Mouse (Mus musculus): ENCODE data around the gene Pemt.
"Not testable (repeated sequence)": the region's sequence is repeated elsewhere in the genome, so short reads cannot be mapped to it uniquely, and the experiment has no call there.

Gene Pemt

DNA sequence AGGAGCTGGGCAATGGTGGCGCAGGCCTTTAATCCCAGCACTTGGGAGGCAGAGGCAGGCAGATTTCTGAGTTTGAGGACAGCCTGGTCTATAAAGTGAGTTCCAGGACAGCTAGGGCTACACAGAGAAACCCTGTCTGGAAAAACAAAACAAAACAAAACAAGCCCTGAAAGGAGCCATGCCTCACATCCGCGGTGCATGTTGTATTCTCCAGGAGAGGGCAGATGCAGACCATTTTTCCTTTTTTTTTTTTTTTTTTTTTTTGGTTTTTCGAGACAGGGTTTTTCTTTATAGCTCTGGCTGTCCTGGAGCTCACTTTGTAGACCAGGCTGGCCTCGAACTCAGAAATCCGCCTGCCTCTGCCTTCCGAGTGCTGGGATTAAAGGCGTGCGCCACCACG lies 101.4 kb downstream of the Pemt start:
- not testable (repeated sequence) for DNase-seq

DNA sequence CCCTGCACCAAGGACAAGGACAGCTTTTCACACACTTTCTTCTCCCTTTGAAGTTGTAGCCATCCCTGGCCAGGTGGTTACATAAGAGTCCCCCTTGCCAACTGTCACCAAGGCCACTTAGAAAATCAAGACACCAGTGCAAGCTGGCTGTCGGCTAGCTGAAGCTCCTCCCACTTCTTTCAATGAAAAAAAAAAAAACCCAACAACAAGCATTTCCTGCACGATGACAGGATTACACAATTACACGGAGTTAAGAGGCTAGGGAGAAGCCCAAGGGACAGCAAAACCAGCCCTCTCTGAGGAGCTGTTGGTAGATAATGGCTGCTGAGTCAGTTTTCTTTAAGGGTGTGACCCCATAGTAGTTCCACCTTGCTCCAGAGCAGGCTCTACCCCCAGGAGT lies 104.9 kb downstream of the Pemt start:
- peak in 1 of 2 experiments; percentile 36 for DNase-seq

DNA sequence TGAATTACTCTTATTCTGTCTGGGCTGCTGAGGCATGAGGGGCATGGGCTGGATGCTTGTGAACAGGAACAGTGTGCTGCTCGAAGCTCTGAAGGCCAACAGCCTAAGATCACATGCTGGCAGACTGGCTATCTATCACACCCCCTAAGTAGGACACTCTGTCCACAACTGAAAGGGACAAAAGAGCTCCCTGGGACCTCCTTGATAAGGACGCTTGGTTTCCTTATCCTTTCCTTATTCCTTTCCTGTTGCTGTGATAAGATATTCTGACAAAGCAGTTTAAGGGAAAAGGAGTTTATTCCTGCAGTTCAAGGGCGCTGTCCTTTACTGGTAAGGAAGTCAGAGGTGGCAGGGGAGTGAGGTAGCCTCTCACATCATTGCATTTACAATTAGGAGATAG lies 105.6 kb downstream of the Pemt start:
- no peak for DNase-seq

DNA sequence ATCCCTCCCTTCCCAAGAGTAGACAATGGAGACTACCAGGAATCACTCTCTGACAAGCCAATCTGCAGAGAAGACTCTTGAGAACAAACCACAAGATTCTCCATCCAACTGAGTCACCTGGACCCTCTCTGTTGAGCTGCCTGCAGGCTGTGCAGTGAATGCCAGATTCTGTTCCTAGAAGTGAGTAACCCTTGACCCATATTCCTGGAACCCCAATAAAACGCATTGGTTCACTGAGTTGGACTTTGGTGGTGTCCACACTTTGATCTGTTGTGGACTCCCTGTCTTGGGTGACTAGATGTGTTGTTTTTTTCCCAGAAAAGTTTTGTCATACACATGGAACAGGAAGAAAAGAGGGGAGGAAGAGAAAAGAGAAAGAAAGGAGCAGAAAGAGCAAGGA lies 106.5 kb downstream of the Pemt start:
- DNase-seq, result no peak

DNA sequence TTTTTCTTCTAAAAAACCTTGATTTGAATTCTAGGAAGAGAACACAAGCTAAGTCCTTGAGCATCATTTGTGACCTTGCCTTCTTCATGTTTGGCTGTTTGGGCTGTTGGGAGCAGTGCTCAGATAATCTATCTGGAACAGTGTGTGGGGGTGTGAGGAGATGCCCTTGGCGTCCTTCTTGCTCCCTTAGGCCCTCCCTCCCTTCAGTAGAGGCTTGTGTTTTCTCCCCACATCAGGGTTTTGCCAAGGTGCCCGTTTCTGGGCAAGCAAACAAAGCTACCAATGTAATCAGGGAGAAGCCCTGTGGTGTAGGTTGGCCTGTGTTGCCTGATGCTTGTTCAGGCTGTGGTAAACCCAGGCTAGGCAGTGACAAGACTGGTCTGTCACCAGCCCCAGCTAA lies 108.7 kb downstream of the Pemt start:
- no peak for DNase-seq

DNA sequence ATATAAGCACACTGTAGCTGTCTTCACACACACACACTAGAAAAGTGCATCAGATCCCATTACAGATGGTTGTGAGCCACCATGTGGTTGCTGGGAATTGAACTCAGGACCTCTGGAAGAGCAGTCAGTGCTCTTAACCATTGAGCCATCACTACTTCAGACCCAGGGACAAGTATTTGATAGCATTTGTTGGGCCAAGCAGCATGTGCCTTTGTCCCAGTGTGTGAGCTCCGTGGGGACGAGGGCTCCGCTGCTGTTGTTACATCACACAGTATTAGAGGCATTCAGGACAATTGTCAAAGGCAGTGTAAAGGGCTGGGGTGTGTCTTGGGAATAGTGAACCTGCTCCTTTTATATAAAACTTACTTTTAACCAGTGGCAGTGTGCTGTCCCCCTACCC lies 109.3 kb downstream of the Pemt start:
- DNase-seq, result no peak

DNA sequence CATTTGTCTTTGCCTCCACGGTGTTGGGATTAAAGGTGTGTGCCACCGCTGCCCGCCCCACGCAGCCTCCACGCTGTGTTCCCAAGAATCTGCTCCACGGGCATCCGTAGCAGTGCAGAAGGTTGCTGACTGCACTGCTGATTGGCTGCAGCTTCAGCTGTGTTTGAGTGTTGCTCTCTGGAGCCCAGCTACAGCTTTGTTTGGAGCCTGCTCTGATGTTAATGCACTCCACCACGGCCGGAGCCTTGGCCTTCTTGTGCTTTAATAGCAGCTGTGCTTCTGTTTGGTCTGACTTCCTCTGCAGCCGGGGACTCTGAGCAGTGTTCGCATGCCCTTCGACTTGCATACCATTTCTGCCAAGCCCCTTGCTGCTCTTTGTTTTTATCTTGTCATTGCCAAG lies 112.3 kb downstream of the Pemt start:
- no peak for DNase-seq

DNA sequence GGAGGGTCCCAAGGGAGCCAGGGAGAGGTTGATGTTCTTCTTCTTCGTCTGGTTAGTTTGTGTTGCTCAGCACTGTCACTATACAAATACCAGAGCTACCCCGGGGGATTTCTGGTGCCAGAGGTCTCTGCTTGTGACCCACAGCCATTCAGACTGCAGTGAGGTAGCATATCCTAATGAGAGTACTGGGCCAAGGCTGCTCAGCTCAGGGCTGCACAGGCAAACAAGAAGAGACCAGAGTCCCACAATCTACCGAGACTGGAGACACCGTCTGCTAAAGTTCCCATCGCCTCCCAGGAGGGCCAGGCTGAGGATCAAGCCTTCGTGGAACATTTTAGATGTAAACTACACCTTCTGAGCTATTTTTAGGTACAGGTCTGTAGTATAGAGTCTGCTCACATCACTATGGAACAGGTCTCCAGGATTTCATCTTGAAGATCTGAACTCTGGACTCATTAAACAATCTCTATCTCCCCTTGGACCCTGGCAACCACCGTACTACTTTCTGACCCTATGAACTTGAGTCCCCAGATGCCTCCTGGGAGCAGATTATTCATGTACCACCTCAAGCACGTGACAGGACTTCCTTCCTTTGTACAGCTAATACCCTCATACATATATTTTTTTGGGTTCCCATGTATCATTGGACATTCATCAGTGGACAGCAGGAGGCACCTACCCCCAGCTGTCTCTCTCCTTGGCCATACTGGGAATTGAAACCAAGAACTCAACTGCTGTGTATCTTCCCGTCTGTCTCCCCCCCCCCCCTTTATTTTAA lies 113.5 kb downstream of the Pemt start:
- no peak for DNase-seq

DNA sequence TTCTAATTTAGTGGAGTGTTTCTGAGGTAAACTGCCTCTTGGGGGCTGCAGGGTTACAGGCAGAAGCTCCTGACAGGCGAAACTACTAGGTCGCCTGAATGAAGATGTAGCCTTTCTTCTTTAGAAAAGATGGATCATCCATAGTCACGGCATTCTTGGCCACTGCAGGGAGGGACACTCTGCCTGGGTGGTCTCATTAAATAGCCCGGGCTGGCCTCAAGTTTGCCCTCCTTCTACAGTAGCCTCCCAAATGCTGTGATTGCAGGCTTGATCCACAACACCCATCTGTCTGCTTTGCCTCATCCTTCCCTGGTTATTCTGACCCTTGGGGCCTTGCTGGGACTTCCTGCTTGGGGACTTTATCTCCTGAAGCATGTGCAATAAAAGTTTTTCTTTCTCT lies 116.3 kb downstream of the Pemt start:
- DNase-seq, result no peak

DNA sequence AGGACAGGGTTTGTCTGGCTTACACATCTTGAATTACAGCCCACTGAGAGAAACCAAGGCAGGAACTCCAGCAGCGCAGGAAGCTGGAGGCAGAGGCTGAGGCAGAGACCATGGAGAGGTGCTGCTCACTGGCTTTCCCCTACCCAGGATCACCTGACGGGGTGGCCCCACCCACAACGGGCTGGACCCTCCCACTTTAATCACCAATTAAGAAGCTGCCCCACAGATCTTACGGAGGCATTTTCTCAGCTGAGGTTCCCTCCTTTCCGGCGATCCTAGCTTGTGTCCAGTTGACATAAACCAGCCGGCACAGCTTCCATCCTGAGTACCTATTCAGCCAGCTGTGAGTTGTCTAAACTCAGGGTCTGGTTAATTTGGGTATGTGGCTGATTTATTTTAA lies 125.0 kb downstream of the Pemt start:
- peak; percentile 80 to 89 for DNase-seq
